Mouse (Mus musculus): ENCODE measurements at regions not wholly inside any gene's neighbourhood (a gene's known extent, or its start where the extent isn't known, plus 50 kb on each side); places are given as distances from the start of the nearest gene placed in this dataset.

- TF ChIP-seq POLR2A (IDR thresholded peaks at IDR 0.05; ENCODE audit: borderline replicate concordance, extremely low read depth, insufficient read depth, insufficient read length, poor library complexity, severe bottlenecking) = no peak
- no peak for TF ChIP-seq CTCF (IDR thresholded peaks at IDR 0.05; ENCODE audit: borderline replicate concordance, extremely low read depth, insufficient read depth, insufficient read length)
Measured at GRCm38 (mm10) chr14:78372102-78372501, 64.3 kb upstream of the Tnfsf11 start.
